Mouse (Mus musculus) neural tube, embryonic 14.5 days (tissue): Measurements from ENCODE around the gene Epgn. TPM values are rescaled to one million over a fixed set of nuclear protein-coding genes. Genes with fewer than 3 reads are reported as not detected.

ENCODE experiments used
- ATAC-seq: fragments of 200-750 bp; cut with Nextera tagmentation; 2 replicates; pipeline ENCODE4 v1.8.0; 2017; ENCODE audit warnings: low read depth, mild to moderate bottlenecking, moderate TSS enrichment, moderate library complexity
- H3K27ac ChIP-seq: fragments of 300-500 bp; sonication (generic); 2 replicates; pipeline ENCODE4 v1.5.1; 2014; ENCODE audit warnings: low read depth, mild to moderate bottlenecking, control low read depth, low read length, moderate library complexity, mixed read lengths
- H3K27me3 ChIP-seq: fragments of 300-500 bp; sonication (generic); 2 replicates; pipeline ENCODE4 v1.6.1; 2014; ENCODE audit warnings: low read length; ENCODE audit not compliant: control insufficient read depth, insufficient read depth
- H3K36me3 ChIP-seq: fragments of 300-500 bp; sonication (generic); 2 replicates; pipeline ENCODE4 v1.6.1; 2014; ENCODE audit warnings: low read length, mixed read lengths; ENCODE audit not compliant: control insufficient read depth, insufficient read depth
- H3K4me1 ChIP-seq: fragments of 300-500 bp; sonication (generic); 2 replicates; pipeline ENCODE4 v1.6.1; 2014; ENCODE audit warnings: low read length; ENCODE audit not compliant: control insufficient read depth, insufficient read depth
- H3K4me2 ChIP-seq: fragments of 300-500 bp; sonication (generic); 2 replicates; pipeline ENCODE4 v1.6.1; 2014; ENCODE audit warnings: mild to moderate bottlenecking, low read depth, low read length, control low read depth
- H3K4me3 ChIP-seq: fragments of 300-500 bp; sonication (generic); 2 replicates; pipeline ENCODE4 v1.5.1; 2014; ENCODE audit warnings: low read depth, low read length, control low read depth, mixed read lengths
- H3K9ac ChIP-seq: fragments of 300-500 bp; sonication (generic); replicated peaks from 2 replicates; pipeline ENCODE4 v1.6.1; 2014; ENCODE audit warnings: low read depth, mild to moderate bottlenecking, control low read depth, low read length, mixed read lengths
- H3K9me3 ChIP-seq: fragments of 300-500 bp; sonication (generic); 2 replicates; pipeline ENCODE4 v1.6.1; 2016; ENCODE audit warnings: low read length; ENCODE audit not compliant: control insufficient read depth
- WGBS: fragments of 180-500 bp; shearing (Covaris S2); extraction: QIAGEN DNeasy Blood & Tissue Kit; methylation state at CpG from one replicate; pipeline ENCODE4 v1.1.7; 2014; 5-methylcytosine and 5-hydroxymethylcytosine counted together
- polyA plus RNA-seq: library from polyadenylated mRNA; unstranded; fragments of >200 nt; fragmentation: Nextera tagmentation; extraction: Ambion mirVana; gene quantifications from 2 replicates; pipeline ENCODE4 v1.2.1, GENCODE M21; 2014

Epgn gene
- polyA plus RNA-seq, 1 experiment from 2014 or later, result 0.33 TPM

- H3K9me3 ChIP-seq, result no peaks in the 10 kb centered on the region
- no peaks in the 10 kb centered on the region for H3K36me3 ChIP-seq
- peaks cover 4% of the 10 kb centered on the region; the same call in 1 of the 2 replicates for H3K27me3 ChIP-seq
- 0 out of 2 replicates have a peak overlapping the region, but pooled peaks have one; percentile 28 for H3K9ac ChIP-seq
- H3K4me1 ChIP-seq, result no peaks in the 10 kb centered on the region
- WGBS, result 58% methylated on average over 8 of the region's 8 CpGs
- ATAC-seq, result no peak
- H3K4me2 ChIP-seq, result peak overlapping the region; percentile 48
- peak overlapping the region; percentile 23; the same call in 1 of the 2 replicates for H3K4me3 ChIP-seq
- no peak overlapping the region for H3K27ac ChIP-seq
These were observed 46.8 kb downstream of the Epgn start for GRCm38 (mm10) chr5:91074026-91074425.

- no peaks in the 10 kb centered on the region for H3K4me1 ChIP-seq
- peaks cover 4% of the 10 kb centered on the region; the same call in 1 of the 2 replicates for H3K27me3 ChIP-seq
- peak within 1 kb of the TSS; percentile 23 for H3K4me3 ChIP-seq
- H3K9me3 ChIP-seq, result no peaks in the 10 kb centered on the region
- 2% methylated on average over 25 of the region's 25 CpGs for WGBS
- H3K27ac ChIP-seq, result no peak within 1 kb of the TSS
- no peaks in the 10 kb centered on the region for H3K36me3 ChIP-seq
- H3K9ac ChIP-seq, result 0 out of 2 replicates have a peak within 1 kb of the TSS, but pooled peaks have one; percentile 28
- H3K4me2 ChIP-seq, result peak within 1 kb of the TSS; percentile 48
- peak; percentile 75; the same call in 1 of the 2 replicates for ATAC-seq
These were observed 47.2 kb downstream of the Epgn start, which contains the start of gene Ereg for GRCm38 (mm10) chr5:91074450-91074950. Gene Ereg, plus strand, starts transcription at chr5:91074622.

- Histone ChIP-seq H3K4me1 (no peaks in the 10 kb centered on the region), H3K27ac (no peak overlapping the region), H3K4me2 (no peak overlapping the region; the same call in 1 of the 2 replicates), H3K4me3 (no peak overlapping the region), H3K36me3 (no peaks in the 10 kb centered on the region), H3K27me3 (peaks cover 4% of the 10 kb centered on the region; the same call in 1 of the 2 replicates), H3K9me3 (no peaks in the 10 kb centered on the region), H3K9ac (no peak overlapping the region)
- ATAC-seq, result no peak
- 43% methylated on average over 1 of the region's 1 CpGs for WGBS
These were observed 47.8 kb downstream of the Epgn start for GRCm38 (mm10) chr5:91075021-91075420.

DNA sequence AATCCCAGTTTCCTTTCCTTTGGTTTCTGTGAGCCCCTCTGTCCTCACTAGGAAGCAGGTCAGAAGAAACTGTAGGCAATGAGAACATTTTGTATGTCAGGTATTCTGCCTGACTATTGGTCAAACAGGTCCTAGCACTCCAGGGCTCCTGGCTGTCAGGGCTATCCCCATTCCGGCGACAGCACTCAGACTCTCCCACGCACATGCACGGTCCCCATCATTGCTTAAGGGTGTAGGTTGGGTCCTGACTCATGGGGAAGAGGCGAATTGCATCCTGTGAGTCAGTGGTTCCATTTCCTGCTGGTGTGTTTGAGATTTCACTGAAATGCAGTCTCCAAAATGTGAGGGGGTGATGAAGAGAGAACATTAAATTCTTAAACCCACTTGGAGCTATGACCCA is 55.8 kb downstream of the Epgn start:
- H3K4me1 ChIP-seq, result no peaks in the 10 kb centered on the region
- H3K9ac ChIP-seq, result no peak overlapping the region
- H3K4me2 ChIP-seq, result no peak overlapping the region
- 88% methylated on average over 5 of the region's 5 CpGs for WGBS
- no peaks in the 10 kb centered on the region for H3K9me3 ChIP-seq
- no peaks in the 10 kb centered on the region for H3K27me3 ChIP-seq
- H3K36me3 ChIP-seq, result no peaks in the 10 kb centered on the region
- ATAC-seq, result no peak
- H3K27ac ChIP-seq, result no peak overlapping the region
- no peak overlapping the region for H3K4me3 ChIP-seq

Other genes starting within 250 kb of the Epgn start
- gene Cxcl3, start 241.4 kb upstream of the Epgn start, polyA plus RNA-seq, result not detected in 2 replicates
- not detected in 2 replicates for gene Cxcl15, start 232.9 kb upstream of the Epgn start, polyA plus RNA-seq
- gene Cxcl1, start 136.2 kb upstream of the Epgn start, polyA plus RNA-seq, result 0.32 TPM in 1 of 2 replicates, not detected in the other
- gene Cxcl2, start 123.6 kb upstream of the Epgn start, polyA plus RNA-seq, result not detected in 2 replicates
- 98.7 and 108 TPM in 2 replicates for gene Mthfd2l, start 96.3 kb upstream of the Epgn start, polyA plus RNA-seq
- not detected in 2 replicates for gene Ereg, start 47.2 kb downstream of the Epgn start, polyA plus RNA-seq
- 0.39 and 1.5 TPM in 2 replicates for gene Areg, start 112.1 kb downstream of the Epgn start, polyA plus RNA-seq